Mouse (Mus musculus) regulatory T cell (primary cell): ENCODE measurements around the gene Olfr448.

ENCODE experiments used
- in situ Hi-C: fragments of 300-600 bp; cut with MboI, MseI; formaldehyde crosslinking; loops from one replicate; pipeline ENCODE4 v1.15.1; 2025; ENCODE audit warnings: high pct_unique_total_duplicates

Olfr448 gene

GRCm38 (mm10) chr6:42890141-42890540 is at the start of gene Olfr448:
TSS of gene Olfr448 (plus strand) at chr6:42890441.
- in situ Hi-C loops: no loop called here

GRCm38 (mm10) chr6:42860222-42860819 is 29.9 kb upstream of the Olfr448 start:
- in situ Hi-C loops: no loop called here

DNA sequence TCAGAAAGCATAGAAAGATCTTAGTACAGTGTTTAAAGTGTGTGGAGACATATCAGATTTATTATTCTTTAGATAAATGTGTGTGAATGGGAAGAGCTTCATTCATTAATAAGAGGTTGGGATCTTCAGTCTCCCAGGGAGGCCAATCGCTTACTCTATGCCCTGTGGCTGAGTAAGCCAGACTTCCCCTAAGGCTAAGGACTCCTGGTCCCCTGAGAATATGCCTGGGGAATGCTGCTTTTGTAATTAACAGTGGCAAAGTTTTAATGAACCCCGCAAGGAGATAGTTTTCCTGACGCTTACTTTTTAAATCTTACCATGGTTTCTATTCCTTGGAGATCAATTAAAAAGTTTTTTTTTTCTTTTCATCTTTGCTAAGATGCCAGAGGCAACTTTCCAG is 20.5 kb upstream of the Olfr448 start:
- in situ Hi-C loops: no loop called here

- in situ Hi-C loops: no loop called here
Observed at GRCm38 (mm10) chr6:42876323-42876722, 13.9 kb upstream of the Olfr448 start.

DNA sequence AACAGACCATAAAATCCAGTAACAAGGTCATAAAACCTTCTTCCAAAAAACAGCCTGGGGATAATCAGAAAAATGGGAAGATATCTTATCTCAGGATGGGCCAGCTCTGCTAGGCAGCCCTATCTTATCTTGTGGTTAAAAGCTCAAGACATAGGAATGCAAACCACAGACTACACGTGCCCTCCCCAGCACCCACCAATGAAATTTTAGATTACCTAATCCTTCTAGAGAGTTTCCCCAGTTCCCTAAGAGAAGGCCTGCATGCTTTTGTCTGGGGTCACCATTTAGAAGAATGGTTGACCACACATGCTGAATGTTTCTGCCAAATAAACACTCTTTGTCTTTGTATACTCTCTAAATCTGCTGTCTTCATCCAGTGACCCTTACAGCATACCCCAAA is 10.1 kb downstream of the Olfr448 start:
- in situ Hi-C loops: no loop called here

DNA sequence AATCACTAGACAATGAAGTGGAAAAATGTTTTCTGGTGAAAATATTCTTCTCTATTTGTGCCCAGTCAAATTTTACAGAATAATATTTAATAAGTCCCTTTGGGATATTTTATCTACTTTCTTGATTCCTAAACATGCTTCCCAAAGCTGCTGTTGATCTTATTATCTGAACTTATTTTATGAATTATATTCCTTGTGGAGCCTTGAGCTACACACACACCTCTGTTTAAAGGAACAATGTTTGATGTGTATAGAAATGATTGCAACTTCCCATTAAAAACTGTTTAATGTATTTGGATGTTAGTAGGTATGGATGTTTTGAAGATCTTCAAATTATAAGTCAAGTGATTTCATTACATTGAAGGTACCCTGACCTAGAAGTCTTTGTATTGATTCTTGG is 18.3 kb downstream of the Olfr448 start, which contains the start of gene Olfr447:
Gene Olfr447 (plus strand): TSS at position 301 of the 400 bp plus-strand sequence.
- in situ Hi-C loops: no loop called here

DNA sequence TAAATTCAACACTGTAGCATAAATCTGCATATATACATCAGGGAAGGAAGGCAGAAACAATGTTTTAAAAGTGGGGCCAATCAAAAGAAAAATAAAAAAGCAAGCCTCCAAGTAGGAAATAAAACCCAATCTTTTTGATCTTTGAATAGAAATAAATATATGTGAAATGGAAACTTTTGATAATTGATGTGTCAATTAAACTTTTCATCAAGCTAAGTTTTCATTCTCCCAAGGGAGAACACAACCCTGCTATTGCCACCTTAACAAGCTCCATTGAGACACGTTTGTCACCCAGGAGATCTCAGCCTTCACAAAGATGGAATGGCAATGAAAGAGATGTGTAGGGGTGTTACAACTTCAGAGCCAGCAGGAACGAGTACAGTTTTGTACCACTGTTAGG is 30.8 kb downstream of the Olfr448 start, which contains the start of gene Olfr446:
Gene Olfr446 (plus strand): TSS at position 301 of the 400 bp plus-strand sequence.
- in situ Hi-C loops: no loop called here
